Mouse (Mus musculus): Measurements from ENCODE around the gene Cpne4.

The Cpne4 gene

GRCm38 (mm10) chr9:104623564-104623963 lies 76.5 kb downstream of the Cpne4 start:
- Histone ChIP-seq H3K27me3 (ENCODE audit: control insufficient read depth, insufficient read depth, low read length, poor library complexity, severe bottlenecking) (no peaks in the 10 kb centered on the region), H3K36me3 (ENCODE audit: control insufficient read depth, insufficient read depth, low read length, poor library complexity, severe bottlenecking) (no peaks in the 10 kb centered on the region)
- DNase-seq (ENCODE audit: low read depth, low spot score), result no peak

GRCm38 (mm10) chr9:104627816-104628215 lies 80.7 kb downstream of the Cpne4 start:
- no peaks in the 10 kb centered on the region for H3K36me3 ChIP-seq (ENCODE audit: control insufficient read depth, insufficient read depth, low read length, poor library complexity, severe bottlenecking)
- no peak for DNase-seq (ENCODE audit: low read depth, low spot score)
- no peaks in the 10 kb centered on the region for H3K27me3 ChIP-seq (ENCODE audit: control insufficient read depth, insufficient read depth, low read length, poor library complexity, severe bottlenecking)

- no peaks in the 10 kb centered on the region for H3K27me3 ChIP-seq (ENCODE audit: control insufficient read depth, insufficient read depth, low read length, poor library complexity, severe bottlenecking)
- DNase-seq (ENCODE audit: low read depth, low spot score), result peak; percentile 3
- H3K36me3 ChIP-seq (ENCODE audit: control insufficient read depth, insufficient read depth, low read length, poor library complexity, severe bottlenecking), result no peaks in the 10 kb centered on the region
These were observed 82.2 kb downstream of the Cpne4 start for GRCm38 (mm10) chr9:104629282-104629681.

DNA sequence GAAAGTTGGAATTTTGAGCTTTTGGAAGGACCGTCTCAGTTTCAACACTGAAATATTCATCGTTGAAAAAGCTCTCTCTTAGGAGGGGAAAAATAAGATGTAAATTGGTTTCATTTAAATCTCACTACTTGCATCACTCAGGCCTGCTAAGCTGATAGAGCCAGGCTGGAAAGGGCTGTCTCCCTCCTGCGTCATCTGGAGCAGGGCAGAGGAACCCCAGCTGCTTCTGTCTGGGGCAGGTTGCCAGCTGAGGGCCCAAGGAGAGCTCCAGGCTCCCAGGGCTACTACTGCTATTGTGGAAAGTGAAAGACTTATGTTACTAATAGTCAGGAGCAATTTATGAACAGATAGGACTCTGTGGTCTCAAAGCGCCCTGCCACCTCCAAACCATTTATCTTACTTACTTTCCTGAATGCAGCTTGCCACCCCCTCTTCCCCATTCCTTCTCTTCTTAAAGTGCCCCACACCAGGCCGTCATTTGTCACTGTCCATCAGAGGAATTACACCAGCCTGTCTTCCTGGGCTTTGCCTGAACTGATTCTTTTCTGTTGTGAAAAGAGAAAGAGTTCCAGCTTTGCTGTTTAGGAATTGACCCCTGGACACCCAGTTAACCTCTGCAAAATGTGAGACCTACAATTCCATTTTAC lies 99.4 kb downstream of the Cpne4 start:
- Histone ChIP-seq H3K36me3 (ENCODE audit: control insufficient read depth, insufficient read depth, low read length, poor library complexity, severe bottlenecking) (no peaks in the 10 kb centered on the region), H3K27me3 (ENCODE audit: control insufficient read depth, insufficient read depth, low read length, poor library complexity, severe bottlenecking) (no peaks in the 10 kb centered on the region)
- DNase-seq (ENCODE audit: low read depth, low spot score), result no peak

DNA sequence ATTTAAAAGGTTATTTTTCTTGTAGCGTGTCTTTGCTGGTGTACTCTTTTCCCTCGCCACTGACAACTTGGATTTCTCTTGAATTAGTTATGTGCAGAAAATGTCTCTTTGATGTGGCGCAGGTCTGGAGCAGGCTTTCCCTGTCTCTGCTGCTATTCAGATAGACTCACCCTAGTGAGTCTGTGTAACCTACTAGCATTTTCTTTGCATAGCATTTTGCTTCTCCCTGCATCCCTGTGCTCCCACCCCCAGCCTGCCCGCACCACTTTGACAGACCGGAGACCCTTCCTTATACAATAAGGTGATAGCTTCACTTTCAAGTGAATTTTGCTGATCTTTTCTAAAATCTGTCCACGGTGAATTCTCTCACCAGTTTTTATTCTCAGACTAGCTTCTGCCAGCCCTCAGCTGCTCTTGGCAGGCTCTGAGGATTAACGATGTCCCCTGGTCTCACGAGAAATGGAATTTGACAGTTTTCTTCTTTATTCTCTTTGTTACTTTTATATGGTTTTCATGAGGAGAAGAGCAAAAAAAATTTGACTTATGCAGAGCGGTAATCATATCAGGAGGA lies 105.7 kb downstream of the Cpne4 start:
- H3K27me3 ChIP-seq (ENCODE audit: control insufficient read depth, insufficient read depth, low read length, poor library complexity, severe bottlenecking), result no peaks in the 10 kb centered on the region
- H3K36me3 ChIP-seq (ENCODE audit: control insufficient read depth, insufficient read depth, low read length, poor library complexity, severe bottlenecking), result no peaks in the 10 kb centered on the region
- DNase-seq (ENCODE audit: low read depth, low spot score), result no peak

GRCm38 (mm10) chr9:104659758-104660157 lies 112.7 kb downstream of the Cpne4 start:
- no peaks in the 10 kb centered on the region for H3K27me3 ChIP-seq (ENCODE audit: control insufficient read depth, insufficient read depth, low read length, poor library complexity, severe bottlenecking)
- no peak for DNase-seq (ENCODE audit: low read depth, low spot score)

DNA sequence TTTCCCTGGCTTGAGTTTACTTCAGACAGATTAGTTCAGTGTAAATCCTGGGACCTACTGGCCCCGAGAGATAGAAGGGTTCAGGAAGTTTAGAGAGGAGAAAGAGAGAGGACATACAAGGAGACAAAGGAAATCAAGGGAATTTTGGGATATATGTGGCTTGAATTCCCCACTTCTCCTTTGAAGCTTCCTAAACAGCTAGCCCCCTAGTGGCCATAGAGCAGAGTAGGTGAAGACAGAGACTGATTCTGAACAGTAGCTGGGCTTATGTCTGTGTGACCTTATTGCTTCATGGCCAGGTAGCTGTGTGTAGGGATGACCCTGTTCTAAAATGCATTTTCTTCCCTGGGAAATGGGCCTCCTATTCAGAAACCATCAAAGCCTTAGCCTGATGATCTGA lies 129.6 kb downstream of the Cpne4 start:
- no peak for DNase-seq (ENCODE audit: low read depth, low spot score)
- Histone ChIP-seq H3K27me3 (ENCODE audit: control insufficient read depth, insufficient read depth, low read length, poor library complexity, severe bottlenecking) (no peaks in the 10 kb centered on the region), H3K36me3 (ENCODE audit: control insufficient read depth, insufficient read depth, low read length, poor library complexity, severe bottlenecking) (no peaks in the 10 kb centered on the region)

More at GRCm38 (mm10) chr9:104659758-104660157, 112.7 kb downstream of the Cpne4 start:
- H3K36me3 ChIP-seq (ENCODE audit: control insufficient read depth, insufficient read depth, low read length, poor library complexity, severe bottlenecking), result no peaks in the 10 kb centered on the region

DNA sequence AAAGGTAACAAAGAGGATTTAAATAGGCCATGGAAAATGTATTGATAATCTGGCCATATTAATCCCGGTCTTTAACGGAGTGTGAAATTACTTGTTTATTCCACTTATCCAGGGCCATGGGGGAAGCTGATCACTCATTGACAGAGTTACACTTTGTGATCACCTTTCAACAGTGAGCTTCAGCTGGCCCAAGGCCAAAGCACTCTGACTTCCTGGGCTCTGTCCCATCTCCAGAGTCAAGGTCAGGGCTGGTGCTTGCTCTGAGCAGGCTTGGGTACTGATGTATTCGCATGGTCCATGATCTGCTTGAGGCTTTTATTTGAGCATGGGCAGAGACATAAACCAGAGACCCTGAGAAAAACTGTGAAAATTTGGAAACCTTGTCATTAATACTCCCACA lies 131.5 kb downstream of the Cpne4 start:
- no peaks in the 10 kb centered on the region for H3K27me3 ChIP-seq (ENCODE audit: control insufficient read depth, insufficient read depth, low read length, poor library complexity, severe bottlenecking)
- no peaks in the 10 kb centered on the region for H3K36me3 ChIP-seq (ENCODE audit: control insufficient read depth, insufficient read depth, low read length, poor library complexity, severe bottlenecking)
- DNase-seq (ENCODE audit: low read depth, low spot score), result no peak

DNA sequence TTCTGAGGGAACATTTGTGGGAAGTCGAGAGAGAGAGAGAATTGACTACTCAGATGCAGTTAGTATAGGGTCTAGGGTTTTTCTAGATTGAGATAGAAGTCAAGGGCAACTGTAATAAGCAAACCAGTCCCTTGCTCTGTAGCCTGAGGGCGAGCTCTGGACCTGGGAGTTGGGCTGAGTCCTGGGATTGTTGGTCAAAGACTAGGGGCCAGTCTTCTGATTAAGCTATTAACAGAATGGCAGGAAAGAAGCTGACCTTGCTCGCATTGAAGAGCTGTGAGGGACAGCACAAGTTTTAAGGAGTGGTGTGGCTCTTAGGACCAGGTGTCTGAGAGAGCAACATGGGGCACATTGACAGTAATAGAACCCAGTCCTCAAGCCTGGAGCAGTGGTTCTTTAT lies 140.0 kb downstream of the Cpne4 start:
- no peak for DNase-seq (ENCODE audit: low read depth, low spot score)
- Histone ChIP-seq H3K27me3 (ENCODE audit: control insufficient read depth, insufficient read depth, low read length, poor library complexity, severe bottlenecking) (no peaks in the 10 kb centered on the region), H3K36me3 (ENCODE audit: control insufficient read depth, insufficient read depth, low read length, poor library complexity, severe bottlenecking) (no peaks in the 10 kb centered on the region)

DNA sequence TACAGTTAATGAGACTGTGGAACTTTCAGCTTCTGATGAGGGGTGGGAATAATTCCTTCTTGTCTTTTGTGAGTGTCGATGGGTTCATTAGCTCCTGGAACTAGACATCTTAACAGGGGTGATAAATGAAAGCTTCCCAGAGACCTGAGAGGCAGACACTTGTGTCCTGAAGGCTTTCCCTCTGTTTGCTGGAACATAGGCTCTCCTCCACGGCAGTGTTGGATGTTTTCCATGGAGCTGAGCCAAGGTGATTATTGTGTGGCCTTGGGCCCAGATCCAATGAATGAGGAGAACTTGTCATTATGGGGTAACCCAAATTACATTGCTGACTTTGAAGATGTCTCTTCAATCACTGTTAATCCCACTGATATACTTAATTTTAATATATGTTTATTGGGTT lies 146.1 kb downstream of the Cpne4 start:
- no peak for DNase-seq (ENCODE audit: low read depth, low spot score)
- Histone ChIP-seq H3K36me3 (ENCODE audit: control insufficient read depth, insufficient read depth, low read length, poor library complexity, severe bottlenecking) (no peaks in the 10 kb centered on the region), H3K27me3 (ENCODE audit: control insufficient read depth, insufficient read depth, low read length, poor library complexity, severe bottlenecking) (no peaks in the 10 kb centered on the region)

DNA sequence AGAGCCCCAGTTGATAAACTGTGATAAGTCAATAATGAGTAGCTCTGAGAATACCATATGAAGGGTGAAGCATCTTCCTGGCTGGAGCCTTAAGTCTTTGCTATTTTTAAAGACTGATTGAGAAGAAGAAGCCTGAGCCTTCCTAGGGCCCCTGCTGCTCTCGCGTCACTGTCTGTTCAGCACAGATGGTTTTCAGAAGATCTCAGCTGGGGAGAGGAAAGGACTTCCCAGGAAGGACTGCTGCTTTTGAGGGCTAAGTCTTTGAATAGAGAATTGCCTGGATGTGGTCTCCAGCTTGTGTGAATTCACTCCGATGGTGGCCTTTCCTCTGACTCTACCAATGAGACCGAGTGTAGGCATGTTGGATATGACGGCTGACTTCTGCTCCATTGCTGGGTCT lies 163.7 kb downstream of the Cpne4 start:
- H3K27me3 ChIP-seq (ENCODE audit: control insufficient read depth, insufficient read depth, low read length, poor library complexity, severe bottlenecking), result no peaks in the 10 kb centered on the region
- no peaks in the 10 kb centered on the region for H3K36me3 ChIP-seq (ENCODE audit: control insufficient read depth, insufficient read depth, low read length, poor library complexity, severe bottlenecking)
- no peak for DNase-seq (ENCODE audit: low read depth, low spot score)

DNA sequence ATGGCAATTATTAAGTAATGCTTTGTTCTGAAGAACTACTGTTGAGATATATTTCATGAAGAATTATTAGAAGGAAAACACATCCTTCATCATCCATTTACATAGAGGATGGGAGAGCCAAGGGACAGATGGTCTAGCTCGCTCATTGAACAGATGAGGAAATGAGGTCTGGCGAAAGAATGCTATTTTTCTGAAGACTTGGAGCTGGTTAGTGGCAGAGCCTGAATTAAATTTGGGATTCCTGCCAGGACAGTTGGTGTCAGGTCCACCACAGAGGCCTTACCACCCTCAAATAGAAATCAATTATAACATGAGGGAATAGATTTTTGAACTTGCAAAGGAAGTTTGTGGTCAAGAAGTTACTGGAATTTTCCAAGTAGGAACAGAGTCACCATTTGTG lies 178.2 kb downstream of the Cpne4 start:
- Histone ChIP-seq H3K27me3 (ENCODE audit: control insufficient read depth, insufficient read depth, low read length, poor library complexity, severe bottlenecking) (no peaks in the 10 kb centered on the region), H3K36me3 (ENCODE audit: control insufficient read depth, insufficient read depth, low read length, poor library complexity, severe bottlenecking) (no peaks in the 10 kb centered on the region)
- no peak for DNase-seq (ENCODE audit: low read depth, low spot score)

DNA sequence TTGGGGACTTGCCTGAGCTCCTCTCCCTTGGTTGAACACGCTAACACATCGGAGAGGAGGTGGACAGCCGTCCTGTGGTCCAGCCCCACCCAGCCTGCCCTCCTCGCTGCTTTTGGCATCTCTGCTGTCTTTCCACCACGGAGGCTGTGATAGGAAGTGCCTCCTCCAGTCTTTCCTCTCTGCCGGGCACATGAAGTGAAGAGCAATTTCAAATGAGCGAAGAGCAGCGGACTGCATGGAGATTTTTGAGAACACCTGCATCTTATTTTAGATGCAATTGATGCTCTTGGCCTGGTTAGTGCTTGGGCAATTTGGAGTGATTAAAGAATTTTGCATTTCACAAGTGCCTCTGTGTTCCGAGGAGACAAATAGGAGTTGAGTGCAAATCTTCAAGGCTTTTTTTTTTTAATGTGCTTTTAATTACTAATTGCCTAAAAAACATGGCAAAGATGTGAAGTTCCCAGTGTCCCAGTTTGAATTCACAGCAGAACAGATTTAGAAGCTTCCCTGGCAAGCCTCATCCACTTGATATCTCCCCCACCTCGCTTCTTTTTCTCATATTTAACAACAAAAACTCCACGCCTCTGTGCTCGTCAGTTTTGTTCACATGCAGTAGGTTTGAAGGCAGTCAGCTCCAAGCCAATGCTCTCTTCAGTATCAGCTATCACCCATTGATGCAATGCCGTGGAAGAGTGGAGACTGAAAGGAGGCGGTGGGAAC lies 195.7 kb downstream of the Cpne4 start:
- no peaks in the 10 kb centered on the region for H3K27me3 ChIP-seq (ENCODE audit: control insufficient read depth, insufficient read depth, low read length, poor library complexity, severe bottlenecking)
- no peaks in the 10 kb centered on the region for H3K36me3 ChIP-seq (ENCODE audit: control insufficient read depth, insufficient read depth, low read length, poor library complexity, severe bottlenecking)
- no peak for DNase-seq (ENCODE audit: low read depth, low spot score)

DNA sequence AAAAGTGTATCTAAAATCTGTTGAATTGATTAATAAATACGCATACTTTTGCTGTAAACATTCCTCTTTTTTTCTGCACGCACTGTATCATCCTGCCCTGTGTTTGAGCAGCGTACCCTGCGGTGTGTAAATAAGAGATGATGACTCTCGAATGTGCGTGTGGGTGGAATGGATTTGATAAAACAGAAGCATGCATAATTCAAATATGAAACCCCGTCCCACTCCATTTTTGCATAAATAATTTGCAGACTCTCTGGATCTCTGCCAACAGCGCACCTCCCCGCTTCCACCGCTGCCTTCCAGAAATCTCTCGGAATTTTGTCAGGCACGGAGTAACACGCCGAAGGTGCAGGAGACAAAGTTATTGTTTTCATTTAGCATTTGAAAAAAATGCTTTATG lies 208.4 kb downstream of the Cpne4 start:
- H3K36me3 ChIP-seq (ENCODE audit: control insufficient read depth, insufficient read depth, low read length, poor library complexity, severe bottlenecking), result no peaks in the 10 kb centered on the region
- DNase-seq (ENCODE audit: low read depth, low spot score), result no peak
- H3K27me3 ChIP-seq (ENCODE audit: control insufficient read depth, insufficient read depth, low read length, poor library complexity, severe bottlenecking), result no peaks in the 10 kb centered on the region

DNA sequence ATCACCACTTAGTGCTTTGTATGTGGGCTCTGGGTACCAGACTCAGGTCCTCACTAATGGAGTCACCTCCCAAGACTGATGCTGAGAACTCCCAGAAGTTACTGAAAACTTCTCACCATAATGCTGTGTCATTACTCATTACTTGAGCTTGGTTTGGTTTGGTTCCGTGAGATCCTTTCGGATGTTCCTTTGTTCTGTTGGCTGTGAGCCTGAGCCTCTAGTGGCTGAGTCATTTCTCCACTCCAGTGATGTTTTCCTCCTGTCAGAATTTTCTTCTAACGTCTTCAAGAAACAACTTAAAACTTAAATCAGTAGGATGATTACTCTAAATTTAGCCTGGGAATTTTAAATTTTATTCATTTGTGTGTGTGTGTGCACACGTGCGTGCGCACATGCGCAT lies 212.9 kb downstream of the Cpne4 start:
- H3K27me3 ChIP-seq (ENCODE audit: control insufficient read depth, insufficient read depth, low read length, poor library complexity, severe bottlenecking), result no peaks in the 10 kb centered on the region
- H3K36me3 ChIP-seq (ENCODE audit: control insufficient read depth, insufficient read depth, low read length, poor library complexity, severe bottlenecking), result no peaks in the 10 kb centered on the region
- no peak for DNase-seq (ENCODE audit: low read depth, low spot score)
